Mouse (Mus musculus) cerebellum, adult 18-20 months (tissue): ENCODE measurements around the gene Shkbp1.

Source experiments
- DNase-seq, 2 experiments: peaks; one replicate each; pipeline ENCODE4 v3.0.0; 2021

Shkbp1 gene

GRCm38 (mm10) chr7:27364379-27364778, 8.6 kb upstream of the Shkbp1 start:
- peak in 1 of 2 experiments; percentile 31 for DNase-seq

DNA sequence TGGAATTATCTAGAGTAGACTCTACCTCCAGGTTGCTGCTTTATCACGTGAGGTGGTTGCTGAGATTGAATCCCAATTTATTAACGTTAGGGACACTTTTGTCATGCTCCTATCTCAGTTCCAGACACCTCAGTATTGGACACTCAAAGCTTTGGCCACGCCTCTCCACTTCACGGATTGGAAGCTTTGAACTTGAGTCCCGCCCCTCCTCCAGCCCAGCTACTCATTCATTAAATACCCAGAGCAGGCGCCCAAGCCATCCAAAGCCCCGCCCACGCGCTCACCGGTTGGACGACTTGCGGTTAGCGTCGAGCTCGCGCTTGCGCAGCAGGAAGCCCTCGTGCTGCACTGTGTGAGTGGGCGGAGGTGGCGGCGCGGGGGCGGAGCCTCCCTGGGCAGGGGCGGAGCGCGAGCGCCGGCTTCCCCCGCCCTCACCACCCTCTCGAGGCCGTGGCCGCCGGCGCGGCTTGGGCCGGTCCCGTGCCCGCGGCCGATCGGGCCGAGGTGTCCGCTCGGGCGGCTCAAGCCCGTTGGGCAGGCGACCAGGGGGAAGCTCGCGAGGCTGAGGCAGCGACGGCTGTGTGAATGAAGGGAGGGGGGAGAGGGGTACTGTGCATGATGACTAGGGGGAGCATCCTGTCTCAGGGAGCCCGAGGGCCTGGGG, 5.6 kb upstream of the Shkbp1 start:
- DNase-seq: peak; percentile 97

DNA sequence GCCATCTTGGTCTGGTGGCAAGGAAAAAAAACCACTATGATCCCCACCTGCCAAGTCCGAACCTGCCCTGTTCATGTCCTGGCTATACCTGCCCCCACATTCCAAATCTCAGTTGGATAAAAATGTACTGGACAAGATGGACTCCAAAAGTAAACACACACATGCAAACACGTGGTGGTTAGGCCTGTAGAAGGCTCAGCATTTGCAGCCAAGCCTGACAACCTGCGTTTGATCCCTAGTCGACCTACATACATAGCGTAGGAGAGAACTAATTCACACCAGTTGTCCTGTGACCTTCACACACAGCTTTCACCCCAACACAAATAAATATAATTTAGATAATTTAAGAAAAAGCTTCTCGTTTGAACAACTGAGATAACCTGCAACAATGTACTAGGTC, 4.9 kb upstream of the Shkbp1 start:
- no peak for DNase-seq

- no peak for DNase-seq
Observed at GRCm38 (mm10) chr7:27359706-27360358, 4.0 kb upstream of the Shkbp1 start.

GRCm38 (mm10) chr7:27359162-27359561, 3.3 kb upstream of the Shkbp1 start:
- no peak for DNase-seq

DNA sequence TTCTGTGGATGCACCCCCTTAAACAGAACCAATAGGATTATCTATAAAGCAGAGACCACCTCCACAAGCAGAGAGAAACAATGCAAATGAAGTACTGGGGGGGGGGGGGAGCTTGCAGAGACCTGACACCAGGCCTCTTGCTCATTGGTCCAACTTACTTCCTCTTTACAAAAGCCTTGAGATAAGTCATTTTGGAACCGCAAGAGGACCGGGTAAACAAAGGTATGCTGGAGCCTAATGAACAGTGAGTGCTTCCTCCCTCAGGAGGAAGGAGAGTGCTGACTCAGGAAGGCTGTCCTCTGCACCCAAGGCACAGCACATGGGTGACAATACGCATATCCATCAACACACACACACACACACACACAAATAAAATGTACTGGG, 1.8 kb upstream of the Shkbp1 start:
- no peak for DNase-seq

- DNase-seq: no peak
Observed at GRCm38 (mm10) chr7:27356861-27357594, 1.2 kb upstream of the Shkbp1 start, which contains the start of gene Gm20479. Gene Gm20479, minus strand, starts transcription at chr7:27357419.

- DNase-seq: peak in 1 of 2 experiments; percentile 54
Observed at GRCm38 (mm10) chr7:27356248-27356647, 429 bp upstream of the Shkbp1 start.

DNA sequence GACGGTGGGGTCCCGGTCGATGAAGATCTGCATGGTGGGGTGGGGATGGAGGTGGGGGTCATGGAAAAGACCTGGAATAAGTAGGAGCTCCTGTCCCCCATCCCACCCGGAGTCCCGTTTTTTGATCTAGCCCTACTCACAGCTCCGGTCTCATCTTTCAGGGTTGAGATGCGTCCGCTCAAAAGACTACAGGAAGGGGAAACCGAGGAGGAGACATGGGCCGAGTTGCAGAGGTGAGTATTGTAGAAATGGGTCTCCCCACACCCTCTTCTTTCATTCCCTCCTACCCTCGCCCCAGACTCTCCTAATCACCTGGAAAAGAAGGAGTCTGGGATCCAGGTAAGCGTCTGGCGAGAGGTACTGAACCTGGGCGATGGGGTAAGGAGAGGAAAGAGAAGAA, 558 bp downstream of the Shkbp1 start:
- DNase-seq: no peak

- DNase-seq: no peak
Observed at GRCm38 (mm10) chr7:27354783-27355182, 1.0 kb downstream of the Shkbp1 start.

GRCm38 (mm10) chr7:27354144-27354543, 1.7 kb downstream of the Shkbp1 start:
- DNase-seq: peak in 1 of 2 experiments; percentile 68

GRCm38 (mm10) chr7:27345444-27345843, 10.4 kb downstream of the Shkbp1 start:
- DNase-seq: no peak

GRCm38 (mm10) chr7:27342595-27342994, 13.2 kb downstream of the Shkbp1 start:
- DNase-seq: no peak

- DNase-seq: no peak
Observed at GRCm38 (mm10) chr7:27339519-27339918, 16.3 kb downstream of the Shkbp1 start.

- no peak for DNase-seq
Observed at GRCm38 (mm10) chr7:27339114-27339513, 16.7 kb downstream of the Shkbp1 start.

DNA sequence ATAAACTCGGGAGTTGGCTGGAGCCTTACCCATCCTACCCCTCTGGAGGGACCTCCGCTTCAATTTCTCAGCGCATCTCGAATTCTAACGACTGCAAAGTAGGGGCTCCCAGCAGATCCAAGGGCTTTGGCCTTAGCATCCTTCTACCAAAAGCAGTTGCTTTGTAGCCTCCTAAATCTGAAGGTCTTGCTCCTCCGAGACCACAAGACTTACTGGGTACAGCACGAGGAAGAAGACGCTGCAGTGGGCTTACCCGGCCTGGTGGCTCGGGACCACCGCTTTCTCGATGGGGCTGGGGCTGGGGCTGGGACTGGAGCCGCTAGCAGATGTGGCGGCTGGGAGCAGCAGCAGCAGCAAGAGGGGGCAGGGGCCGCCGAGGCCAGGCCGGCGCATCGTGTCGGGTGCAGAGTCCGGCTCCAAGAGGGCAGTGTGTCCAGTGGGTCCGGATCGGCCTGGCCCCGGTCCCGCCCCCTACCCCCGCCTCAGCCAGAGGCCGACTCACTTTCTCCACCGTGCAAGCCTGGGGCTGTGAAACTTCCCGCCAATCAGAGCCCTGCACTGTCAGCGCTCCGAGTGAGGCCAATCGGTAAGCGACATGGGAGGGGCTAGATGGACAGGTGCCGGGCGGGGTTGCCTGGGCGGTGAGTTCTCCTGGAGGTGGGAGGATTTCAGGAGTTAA, 18.5 kb downstream of the Shkbp1 start, which contains the start of gene Ltbp4:
Gene Ltbp4, minus strand, starts transcription at position 518 of the 679 bp plus-strand sequence.
- DNase-seq: no peak

GRCm38 (mm10) chr7:27335928-27336823, 19.6 kb downstream of the Shkbp1 start:
- peak; percentile 91 to 94 for DNase-seq

- no peak for DNase-seq
Observed at GRCm38 (mm10) chr7:27335011-27335720, 20.7 kb downstream of the Shkbp1 start.

DNA sequence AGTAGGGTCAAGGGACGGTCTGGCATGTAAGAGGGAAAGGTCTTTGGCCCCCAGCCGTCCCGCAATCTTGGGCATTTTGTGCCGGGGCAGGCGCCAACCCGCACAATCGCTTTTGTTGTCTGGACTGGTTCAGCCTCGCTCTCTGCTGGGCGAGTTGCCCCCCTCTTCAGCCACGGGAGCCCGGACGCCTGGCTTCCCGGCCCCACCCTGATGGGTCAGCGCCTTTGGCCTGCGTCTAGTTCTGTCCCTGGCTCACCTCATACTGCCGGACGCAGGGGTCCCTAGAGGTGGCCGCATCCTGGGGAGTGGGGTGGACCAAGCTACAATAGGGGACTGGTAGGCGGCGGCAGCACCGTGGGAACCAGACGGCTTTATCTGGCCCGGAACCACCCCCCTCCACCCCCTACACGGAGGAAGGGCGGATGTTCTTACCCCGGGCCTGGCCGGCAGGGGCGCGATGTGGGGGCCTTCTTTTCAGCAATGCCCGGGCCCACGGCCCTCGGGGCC, 21.4 kb downstream of the Shkbp1 start:
- DNase-seq: no peak

DNA sequence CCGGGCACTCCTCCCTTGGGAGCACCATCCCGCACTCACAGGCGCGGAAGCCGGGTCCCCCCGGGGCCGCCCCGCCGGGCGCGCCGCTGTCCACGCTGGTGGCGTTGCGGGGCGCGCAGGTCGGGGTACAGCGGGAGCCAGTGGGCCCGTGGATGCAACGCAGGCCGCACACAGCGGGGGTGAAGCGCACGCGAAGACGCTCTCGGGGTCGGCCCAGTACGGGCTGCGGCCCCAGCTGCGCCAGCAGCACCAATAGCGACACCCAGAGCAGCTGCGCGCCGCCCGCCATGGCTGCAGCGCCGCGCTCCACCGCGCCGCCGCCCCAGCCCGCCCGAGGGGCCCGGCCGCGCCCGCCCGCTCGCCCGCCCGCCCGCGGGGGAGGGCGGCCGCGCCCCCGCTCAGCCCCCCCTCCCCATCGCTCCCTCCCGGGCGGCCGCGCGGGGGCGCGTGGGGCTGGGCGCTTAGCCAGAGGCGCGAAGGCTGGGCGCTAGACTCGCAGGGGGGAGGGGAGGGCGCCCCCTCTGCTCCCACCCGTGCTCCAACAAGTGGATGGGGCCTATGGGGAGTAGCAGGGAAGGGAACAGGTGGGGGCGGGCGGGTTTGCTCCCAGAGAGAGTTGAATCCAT, 22.4 kb downstream of the Shkbp1 start:
- DNase-seq: no peak
